Comparison of ENCODE assay signal across 11 mouse cellular contexts in genomic region chr14:100375218-100375983, GRCm38 (mm10).
A peak's percentile ranks its signal among the peaks of the same experiment; 100 is the strongest.
DNase-seq lines count a peak whose midpoint lies in the region; ATAC-seq lines count a peak whose summit lies in the region.
"Had no signal": no experiment of that assay in that cellular context is flagged by ENCODE, and none has a peak within 500 bp of the region (broad histone marks: within the 10 kb centered on the region; RNA-seq: fewer than 3 reads in every experiment).

No protein-coding gene starts in this region.

- no peak overlapping the region for H3K9ac ChIP-seq in embryonic facial prominence, embryonic 13.5 days
- peak overlapping the region; percentile 60 for H3K9ac ChIP-seq in hindbrain, embryonic 13.5 days
- peak overlapping the region; percentile 42 for H3K9ac ChIP-seq in midbrain, embryonic 16.5 days (ENCODE audit: low read depth, low read length)
- H3K9ac ChIP-seq: liver, embryonic 13.5 days had no signal

- DNase-seq in ZHBTc4 (ENCODE audit: low read depth, low spot score) = peak; percentile 20
- DNase-seq in yolk sac, embryonic 10.5 days (ENCODE audit: low spot score) = no peak
- no peak for DNase-seq in lung, postnatal 14 days
- no peak for DNase-seq in frontal cortex, postnatal 10 days (ENCODE audit: low spot score in 2 of 2)
- DNase-seq in c-Kit-positive CD71-positive TER-119-positive erythroid progenitor cells, embryonic 14.5 days (ENCODE audit: low spot score) = no peak
- DNase-seq: heart, postnatal 10 days; kidney, postnatal 10 days; liver, embryonic 13.5 days had no signal

- 38% methylated on average over 8 of the region's 8 CpGs for WGBS in embryonic facial prominence, embryonic 13.5 days
- WGBS in hindbrain, embryonic 13.5 days = 22% methylated on average over 8 of the region's 8 CpGs
- WGBS in midbrain, embryonic 16.5 days = 19% methylated on average over 8 of the region's 8 CpGs

- peaks cover 3% of the 10 kb centered on the region; the same call in 1 of the 2 replicates for H3K4me1 ChIP-seq in embryonic facial prominence, embryonic 13.5 days
- H3K4me1 ChIP-seq in hindbrain, embryonic 13.5 days (replicated peaks) = peaks cover 11% of the 10 kb centered on the region
- peaks cover 11% of the 10 kb centered on the region; the same call in 1 of the 2 replicates for H3K4me1 ChIP-seq in midbrain, embryonic 16.5 days (ENCODE audit: control insufficient read depth, insufficient read depth, low read length)
- H3K4me1 ChIP-seq: liver, embryonic 13.5 days had no signal

- no peaks in the 10 kb centered on the region for H3K27me3 ChIP-seq in embryonic facial prominence, embryonic 13.5 days
- 0 out of 2 replicates have a peak, but pooled peaks cover 7% of the 10 kb centered on the region for H3K27me3 ChIP-seq in hindbrain, embryonic 13.5 days
- H3K27me3 ChIP-seq in midbrain, embryonic 16.5 days (ENCODE audit: control insufficient read depth, insufficient read depth, low read depth, low read length) = no peaks in the 10 kb centered on the region
- H3K27me3 ChIP-seq: liver, embryonic 13.5 days had no signal

- H3K4me2 ChIP-seq in embryonic facial prominence, embryonic 13.5 days = peak overlapping the region; percentile 33
- peak overlapping the region; percentile 51 for H3K4me2 ChIP-seq in hindbrain, embryonic 13.5 days
- peak overlapping the region; percentile 50 for H3K4me2 ChIP-seq in midbrain, embryonic 16.5 days (ENCODE audit: low read length)
- H3K4me2 ChIP-seq: liver, embryonic 13.5 days had no signal

- H3K27ac ChIP-seq in embryonic facial prominence, embryonic 13.5 days = no peak overlapping the region
- peak overlapping the region; percentile 62 for H3K27ac ChIP-seq in hindbrain, embryonic 13.5 days
- peak overlapping the region; percentile 43 for H3K27ac ChIP-seq in midbrain, embryonic 16.5 days (ENCODE audit: low read length)
- H3K27ac ChIP-seq: liver, embryonic 13.5 days had no signal

- no peak overlapping the region for H3K4me3 ChIP-seq in embryonic facial prominence, embryonic 13.5 days
- peak overlapping the region; percentile 32 for H3K4me3 ChIP-seq in hindbrain, embryonic 13.5 days
- peak overlapping the region; percentile 20 for H3K4me3 ChIP-seq in midbrain, embryonic 16.5 days (ENCODE audit: low read depth, low read length)
- H3K4me3 ChIP-seq: liver, embryonic 13.5 days had no signal

- H3K9me3 ChIP-seq in embryonic facial prominence, embryonic 13.5 days = no peaks in the 10 kb centered on the region
- no peaks in the 10 kb centered on the region for H3K9me3 ChIP-seq in hindbrain, embryonic 13.5 days
- H3K9me3 ChIP-seq in midbrain, embryonic 16.5 days (replicated peaks; ENCODE audit: control insufficient read depth, low read length, poor library complexity, severe bottlenecking) = no peaks in the 10 kb centered on the region
- H3K9me3 ChIP-seq: liver, embryonic 13.5 days had no signal

- H3K36me3 ChIP-seq in embryonic facial prominence, embryonic 13.5 days = no peaks in the 10 kb centered on the region
- no peaks in the 10 kb centered on the region for H3K36me3 ChIP-seq in hindbrain, embryonic 13.5 days
- no peaks in the 10 kb centered on the region for H3K36me3 ChIP-seq in midbrain, embryonic 16.5 days (ENCODE audit: control insufficient read depth, insufficient read depth, low read length)
- H3K36me3 ChIP-seq: liver, embryonic 13.5 days had no signal

- no peak for ATAC-seq in embryonic facial prominence, embryonic 13.5 days (ENCODE audit: insufficient number of reproducible peaks, insufficient read depth, low FRiP score, low TSS enrichment, low read depth)
- peak; percentile 86 for ATAC-seq in hindbrain, embryonic 13.5 days (ENCODE audit: low FRiP score)
- peak; percentile 85 for ATAC-seq in midbrain, embryonic 16.5 days
